Mouse (Mus musculus) granulocyte monocyte progenitor cell, adult 5-6 weeks (primary cell): ENCODE measurements around the gene Sec14l5. TPM values are rescaled to one million over a fixed set of nuclear protein-coding genes. Genes with fewer than 3 reads are reported as not detected.
A peak's percentile ranks its signal among the peaks of the same experiment; 100 is the strongest.
"Not testable (repeated sequence)": the region's sequence is repeated elsewhere in the genome, so short reads cannot be mapped to it uniquely, and the experiment has no call there.

Experiments
- ATAC-seq: replicated peaks from 2 replicates; pipeline ENCODE4 v1.8.0; 2016; ENCODE audit warnings: mild to moderate bottlenecking, moderate TSS enrichment, inconsistent platforms; ENCODE audit not compliant: poor library complexity, severe bottlenecking
- total RNA-seq, 2 experiments: library from RNA; stranded (forward) in 1 of 2; stranded (reverse) in 1 of 2; fragments of 200-712, 200-1000 nt in 1 of 2; fragments of >200 nt in 1 of 2; fragmentation: Nextera tagmentation in 1 of 2; gene quantifications; 2 replicates each; pipeline ENCODE4 v1.2.3; 2014 to 2017

The Sec14l5 gene
- total RNA-seq, 2 experiments from 2014 or later: not detected

- peak; percentile 94 for ATAC-seq
Observed at GRCm38 (mm10) chr16:5210365-5210764, 63.5 kb downstream of the Sec14l5 start.

DNA sequence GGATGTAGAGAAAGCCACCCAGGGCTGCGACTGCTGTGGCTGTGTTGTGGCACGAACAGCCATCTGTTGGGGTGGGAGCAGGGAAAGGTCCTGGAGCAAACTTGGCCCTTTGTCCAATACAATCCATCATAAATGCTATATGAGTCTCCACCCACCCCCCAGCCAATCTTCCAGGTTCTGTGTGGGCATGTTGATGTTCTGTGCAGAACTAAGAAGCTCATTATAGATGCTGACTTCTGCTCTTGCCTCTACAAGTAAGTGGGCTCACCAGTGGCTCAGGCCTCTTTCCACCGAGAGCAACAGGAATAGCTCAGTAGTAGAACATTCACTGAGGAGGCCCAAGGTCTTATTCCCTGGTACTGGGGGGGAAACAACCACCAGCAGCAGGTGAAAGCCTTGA lies 65.2 kb downstream of the Sec14l5 start:
- no peak for ATAC-seq

GRCm38 (mm10) chr16:5214126-5214525 lies 67.2 kb downstream of the Sec14l5 start:
- no peak for ATAC-seq

GRCm38 (mm10) chr16:5216686-5217085 lies 69.8 kb downstream of the Sec14l5 start:
- ATAC-seq: no peak

DNA sequence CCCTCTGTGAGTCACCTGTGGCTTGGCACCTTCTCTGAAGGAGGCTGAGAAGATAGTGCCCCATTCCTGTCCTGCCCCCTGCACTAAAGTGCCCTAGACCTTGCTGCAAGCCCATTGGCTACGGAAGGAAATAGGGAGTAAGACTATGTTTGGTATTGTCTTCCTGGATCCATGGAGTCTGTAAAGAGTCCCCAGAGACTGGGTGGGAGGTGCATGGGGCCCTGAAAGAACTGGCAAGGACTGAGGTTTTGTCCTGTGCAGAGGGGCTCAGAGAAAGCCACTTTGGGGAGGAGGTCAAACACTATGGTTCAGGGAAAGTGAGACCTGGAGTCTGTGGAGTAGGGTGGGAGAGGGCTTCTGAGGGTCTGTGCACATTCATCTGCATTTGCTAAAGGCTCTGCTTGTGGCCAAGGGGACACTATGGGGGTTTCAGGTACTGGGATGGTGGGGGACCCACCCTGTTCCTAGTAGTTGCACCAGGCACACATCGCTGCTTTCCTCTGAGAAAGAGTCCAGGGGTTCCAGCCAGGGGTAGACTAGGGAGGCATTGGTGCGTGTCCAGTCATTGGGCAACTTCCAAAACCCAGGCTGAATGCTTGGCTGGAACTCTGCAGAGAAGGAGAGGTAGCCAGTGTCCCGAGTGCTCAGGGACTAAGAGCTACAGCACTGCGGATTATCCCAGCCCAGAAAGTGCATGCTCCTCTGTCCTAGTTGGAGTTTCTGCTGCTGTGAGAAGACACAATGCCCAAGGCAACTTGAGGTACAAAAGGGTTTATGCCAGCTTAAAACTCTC lies 70.6 kb downstream of the Sec14l5 start:
- ATAC-seq: no peak

- ATAC-seq: no peak
Observed at GRCm38 (mm10) chr16:5221403-5221802, 74.5 kb downstream of the Sec14l5 start.

DNA sequence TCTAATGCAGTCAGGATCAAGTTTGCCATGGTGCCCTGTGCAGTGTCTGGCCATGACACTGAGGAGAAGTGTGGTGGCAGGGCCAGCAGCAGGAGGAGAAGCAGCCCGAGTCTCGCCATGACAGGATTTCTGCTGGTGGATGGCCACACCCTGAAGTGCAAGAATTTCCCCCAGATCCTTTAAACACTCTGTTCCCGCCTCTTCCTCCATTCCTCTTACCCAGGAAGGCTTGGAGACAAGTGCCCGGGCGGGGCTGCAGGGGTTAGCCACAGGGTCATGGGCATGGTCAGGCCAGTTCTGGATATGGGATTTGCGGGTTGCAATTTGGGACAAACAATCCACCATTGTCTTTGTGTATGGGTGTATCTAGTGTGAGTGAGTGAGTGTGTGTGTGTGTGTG lies 75.2 kb downstream of the Sec14l5 start, which contains the start of gene AU021092:
Gene AU021092 (minus strand): TSS at position 160 of the 400 bp plus-strand sequence.
- no peak for ATAC-seq

DNA sequence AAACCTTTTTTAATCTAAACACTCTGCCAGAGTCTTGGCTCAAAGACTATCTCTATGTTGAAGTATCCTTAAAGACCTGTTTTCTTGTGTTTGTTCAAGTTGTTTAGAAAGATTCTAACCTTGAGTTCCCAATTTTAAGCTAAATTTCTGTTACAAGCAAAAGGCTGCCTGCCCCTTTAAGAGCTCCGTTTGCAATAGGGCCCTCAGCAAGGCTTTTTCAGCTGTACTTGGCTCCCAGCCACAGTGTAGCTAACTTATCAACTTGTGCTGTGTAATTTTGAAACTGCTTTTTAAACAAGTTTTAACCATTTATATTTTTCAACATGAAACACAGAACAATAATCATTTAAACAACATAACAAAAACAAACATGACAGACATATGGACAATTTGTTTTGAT lies 79.6 kb downstream of the Sec14l5 start:
- ATAC-seq: not testable (repeated sequence)

- not testable (repeated sequence) for ATAC-seq
Observed at GRCm38 (mm10) chr16:5227501-5227900, 80.6 kb downstream of the Sec14l5 start.

GRCm38 (mm10) chr16:5228103-5228502 lies 81.2 kb downstream of the Sec14l5 start:
- ATAC-seq: not testable (repeated sequence)

DNA sequence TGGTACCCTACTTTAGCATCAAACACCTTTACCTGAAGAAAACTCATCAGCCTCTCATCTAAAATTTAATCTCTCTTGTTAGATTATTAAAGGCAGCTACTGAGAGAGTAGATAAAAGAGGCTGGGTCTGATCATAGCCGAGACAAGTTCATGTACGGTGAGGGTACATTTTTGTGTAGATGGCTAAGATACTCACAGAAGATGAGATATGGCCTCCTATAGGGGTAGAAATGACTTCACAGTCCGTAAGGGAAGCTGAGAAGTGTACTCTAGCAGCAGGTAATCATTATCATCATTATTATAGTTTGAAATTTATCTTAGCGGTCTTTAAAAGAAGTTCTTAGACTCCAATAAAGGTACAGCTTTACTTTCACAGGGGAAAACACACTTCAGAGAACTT lies 86.1 kb downstream of the Sec14l5 start:
- no peak for ATAC-seq

GRCm38 (mm10) chr16:5233418-5234313 lies 86.8 kb downstream of the Sec14l5 start, which contains the start of gene Alg1:
Gene Alg1, plus strand, starts transcription at chr16:5233621.
- ATAC-seq: peak; percentile 87

Other genes with a start within 250 kb of the Sec14l5 start
- 45.1 and 51.5 TPM in 2 replicates for gene Nudt16l1, start 208.3 kb upstream of the Sec14l5 start, total RNA-seq (2014; fragmentation: Nextera tagmentation)
- gene Nudt16l1, start 208.3 kb upstream of the Sec14l5 start, total RNA-seq (2017): 13.2 and 15.8 TPM in 2 replicates
- 34.2 and 72.9 TPM in 2 replicates for gene Anks3, start 182.9 kb upstream of the Sec14l5 start, total RNA-seq (2014; fragmentation: Nextera tagmentation)
- 19.3 and 34.8 TPM in 2 replicates for gene Anks3, start 182.9 kb upstream of the Sec14l5 start, total RNA-seq (2017)
- not detected in 2 replicates for gene Sept12, start 149.3 kb upstream of the Sec14l5 start, total RNA-seq (2014; fragmentation: Nextera tagmentation)
- not detected in 2 replicates for gene Sept12, start 149.3 kb upstream of the Sec14l5 start, total RNA-seq (2017)
- gene Smim22, start 139.8 kb upstream of the Sec14l5 start, total RNA-seq (2014; fragmentation: Nextera tagmentation): not detected in 2 replicates
- not detected in 2 replicates for gene Smim22, start 139.8 kb upstream of the Sec14l5 start, total RNA-seq (2017)
- 61.2 and 81.6 TPM in 2 replicates for gene Rogdi, start 133.6 kb upstream of the Sec14l5 start, total RNA-seq (2014; fragmentation: Nextera tagmentation)
- 17.9 and 20.2 TPM in 2 replicates for gene Rogdi, start 133.6 kb upstream of the Sec14l5 start, total RNA-seq (2017)
- gene Glyr1, start 97.2 kb upstream of the Sec14l5 start, total RNA-seq (2014; fragmentation: Nextera tagmentation): 96.9 and 97.4 TPM in 2 replicates
- gene Glyr1, start 97.2 kb upstream of the Sec14l5 start, total RNA-seq (2017): 103 and 105 TPM in 2 replicates
- 51.8 and 54.2 TPM in 2 replicates for gene Ubn1, start 97.1 kb upstream of the Sec14l5 start, total RNA-seq (2014; fragmentation: Nextera tagmentation)
- gene Ubn1, start 97.1 kb upstream of the Sec14l5 start, total RNA-seq (2017): 44.3 and 48.4 TPM in 2 replicates
- gene Ppl, start 14.7 kb upstream of the Sec14l5 start, total RNA-seq (2014; fragmentation: Nextera tagmentation): not detected in 2 replicates
- gene Ppl, start 14.7 kb upstream of the Sec14l5 start, total RNA-seq (2017): not detected in 2 replicates
- gene Nagpa, start 56.9 kb downstream of the Sec14l5 start, total RNA-seq (2014; fragmentation: Nextera tagmentation): 42.0 and 68.1 TPM in 2 replicates
- gene Nagpa, start 56.9 kb downstream of the Sec14l5 start, total RNA-seq (2017): 64.8 and 75.8 TPM in 2 replicates
- gene AU021092, start 75.2 kb downstream of the Sec14l5 start, total RNA-seq (2014; fragmentation: Nextera tagmentation): not detected in 2 replicates
- not detected in 2 replicates for gene AU021092, start 75.2 kb downstream of the Sec14l5 start, total RNA-seq (2017)
- 16.7 and 26.9 TPM in 2 replicates for gene Alg1, start 86.5 kb downstream of the Sec14l5 start, total RNA-seq (2014; fragmentation: Nextera tagmentation)
- gene Alg1, start 86.5 kb downstream of the Sec14l5 start, total RNA-seq (2017): 18.3 and 19.9 TPM in 2 replicates
- 28.8 and 49.0 TPM in 2 replicates for gene Eef2kmt, start 108.9 kb downstream of the Sec14l5 start, total RNA-seq (2014; fragmentation: Nextera tagmentation)
- gene Eef2kmt, start 108.9 kb downstream of the Sec14l5 start, total RNA-seq (2017): 17.9 and 23.1 TPM in 2 replicates